Mouse (Mus musculus): ENCODE measurements at regions not wholly inside any gene's neighbourhood (a gene's known extent, or its start where the extent isn't known, plus 50 kb on each side); places are given as distances from the start of the nearest gene placed in this dataset.

GRCm38 (mm10) chr14:86443921-86444835 lies 696.9 kb downstream of the Diaph3 start:
- no peak for ATAC-seq (ENCODE audit: poor library complexity, severe bottlenecking)

- no peak for ATAC-seq (ENCODE audit: poor library complexity, severe bottlenecking)
Observed at GRCm38 (mm10) chr14:86441895-86442679, 698.9 kb downstream of the Diaph3 start.

- ATAC-seq (ENCODE audit: poor library complexity, severe bottlenecking), result no peak
Observed at GRCm38 (mm10) chr14:86437383-86437782, 703.7 kb downstream of the Diaph3 start.

- no peak for ATAC-seq (ENCODE audit: poor library complexity, severe bottlenecking)
Observed at GRCm38 (mm10) chr14:86435345-86435744, 705.7 kb downstream of the Diaph3 start.

GRCm38 (mm10) chr14:86431215-86431816 lies 709.7 kb downstream of the Diaph3 start:
- ATAC-seq (ENCODE audit: poor library complexity, severe bottlenecking), result no peak

GRCm38 (mm10) chr14:86421881-86422280 lies 719.2 kb downstream of the Diaph3 start:
- ATAC-seq (ENCODE audit: poor library complexity, severe bottlenecking), result no peak

- ATAC-seq (ENCODE audit: poor library complexity, severe bottlenecking), result no peak
Observed at GRCm38 (mm10) chr14:86419959-86420598, 721.0 kb downstream of the Diaph3 start.

GRCm38 (mm10) chr14:86396876-86397275 lies 744.2 kb downstream of the Diaph3 start:
- ATAC-seq (ENCODE audit: poor library complexity, severe bottlenecking), result no peak

GRCm38 (mm10) chr14:86395951-86396361 lies 745.1 kb downstream of the Diaph3 start:
- no peak for ATAC-seq (ENCODE audit: poor library complexity, severe bottlenecking)

- ATAC-seq (ENCODE audit: poor library complexity, severe bottlenecking), result no peak
Observed at GRCm38 (mm10) chr14:86395531-86395930, 745.5 kb downstream of the Diaph3 start.

- ATAC-seq (ENCODE audit: poor library complexity, severe bottlenecking), result no peak
Observed at GRCm38 (mm10) chr14:86395068-86395467, 746.0 kb downstream of the Diaph3 start.

- ATAC-seq (ENCODE audit: poor library complexity, severe bottlenecking), result no peak
Observed at GRCm38 (mm10) chr14:86385136-86385535, 755.9 kb downstream of the Diaph3 start.

GRCm38 (mm10) chr14:86365032-86365431 lies 776.0 kb downstream of the Diaph3 start:
- no peak for ATAC-seq (ENCODE audit: poor library complexity, severe bottlenecking)

- no peak for ATAC-seq (ENCODE audit: poor library complexity, severe bottlenecking)
Observed at GRCm38 (mm10) chr14:86360423-86361059, 780.5 kb downstream of the Diaph3 start.

- no peak for ATAC-seq (ENCODE audit: poor library complexity, severe bottlenecking)
Observed at GRCm38 (mm10) chr14:86358584-86358983, 782.5 kb downstream of the Diaph3 start.

GRCm38 (mm10) chr14:86350526-86350925 lies 790.5 kb downstream of the Diaph3 start:
- ATAC-seq (ENCODE audit: poor library complexity, severe bottlenecking), result no peak

GRCm38 (mm10) chr14:86339007-86339406 lies 802.0 kb downstream of the Diaph3 start:
- no peak for ATAC-seq (ENCODE audit: poor library complexity, severe bottlenecking)

GRCm38 (mm10) chr14:86337052-86337451 lies 804.0 kb downstream of the Diaph3 start:
- no peak for ATAC-seq (ENCODE audit: poor library complexity, severe bottlenecking)

GRCm38 (mm10) chr14:86335284-86335683 lies 805.8 kb downstream of the Diaph3 start:
- ATAC-seq (ENCODE audit: poor library complexity, severe bottlenecking), result no peak

GRCm38 (mm10) chr14:86329176-86329575 lies 811.9 kb downstream of the Diaph3 start:
- no peak for ATAC-seq (ENCODE audit: poor library complexity, severe bottlenecking)

Data from megakaryocyte, adult 5-6 weeks (primary cell).